Mouse (Mus musculus): ENCODE data around the gene Cluap1. TPM values are rescaled to one million over a fixed set of nuclear protein-coding genes. Genes with fewer than 3 reads are reported as not detected.

Gene Cluap1
- polyA plus RNA-seq, 1 experiment from 2014 or later: 33.4 TPM

Small RNA genes within 50 kb of the gene (microRNA-seq; reads per million reads assigned to microRNA genes)
- gene Gm23493: not detected

Other genes with a start within 250 kb of the Cluap1 start
- not detected in 2 replicates for gene Mefv, start 190.7 kb upstream of the Cluap1 start, polyA plus RNA-seq (2015; fragmentation: Nextera tagmentation; extraction: Ambion mirVana)
- 61.1 and 63.5 TPM in 2 replicates for gene Zfp263, start 164.7 kb upstream of the Cluap1 start, polyA plus RNA-seq (2015; fragmentation: Nextera tagmentation; extraction: Ambion mirVana)
- gene Olfr15, start 77.9 kb upstream of the Cluap1 start, polyA plus RNA-seq (2015; fragmentation: Nextera tagmentation; extraction: Ambion mirVana): not detected in 2 replicates
- gene Zfp174, start 61.5 kb upstream of the Cluap1 start, polyA plus RNA-seq (2015; fragmentation: Nextera tagmentation; extraction: Ambion mirVana): 2.2 TPM in 2 replicates
- 79.7 and 80.5 TPM in 2 replicates for gene Naa60, start 36.4 kb upstream of the Cluap1 start, polyA plus RNA-seq (2015; fragmentation: Nextera tagmentation; extraction: Ambion mirVana)
- gene Zfp597, start 24.2 kb upstream of the Cluap1 start, polyA plus RNA-seq (2015; fragmentation: Nextera tagmentation; extraction: Ambion mirVana): 15.2 and 17.5 TPM in 2 replicates
- gene Gm20695, start 24.2 kb upstream of the Cluap1 start, polyA plus RNA-seq (2015; fragmentation: Nextera tagmentation; extraction: Ambion mirVana): 1.6 and 4.9 TPM in 2 replicates
- gene 1700037C18Rik, start 112 bp upstream of the Cluap1 start, polyA plus RNA-seq (2015; fragmentation: Nextera tagmentation; extraction: Ambion mirVana): 11.1 and 12.2 TPM in 2 replicates
- gene Nlrc3, start 67.8 kb downstream of the Cluap1 start, polyA plus RNA-seq (2015; fragmentation: Nextera tagmentation; extraction: Ambion mirVana): 0.90 and 1.0 TPM in 2 replicates
- 24.7 and 25.3 TPM in 2 replicates for gene Slx4, start 95.0 kb downstream of the Cluap1 start, polyA plus RNA-seq (2015; fragmentation: Nextera tagmentation; extraction: Ambion mirVana)
- gene Dnase1, start 128.1 kb downstream of the Cluap1 start, polyA plus RNA-seq (2015; fragmentation: Nextera tagmentation; extraction: Ambion mirVana): 5.1 and 7.1 TPM in 2 replicates
- 48.4 and 51.2 TPM in 2 replicates for gene Trap1, start 169.0 kb downstream of the Cluap1 start, polyA plus RNA-seq (2015; fragmentation: Nextera tagmentation; extraction: Ambion mirVana)